Mouse (Mus musculus): ENCODE measurements at regions not wholly inside any gene's neighbourhood (a gene's known extent, or its start where the extent isn't known, plus 50 kb on each side); places are given as distances from the start of the nearest gene placed in this dataset.

GRCm38 (mm10) chr10:122587541-122587940 lies 91.0 kb upstream of the Ppm1h start:
- Histone ChIP-seq H3K4me3 (ENCODE audit: insufficient read depth, low read length) (no peak overlapping the region), H3K27ac (ENCODE audit: insufficient read depth, low read length) (no peak overlapping the region), H3K4me1 (ENCODE audit: control insufficient read depth, insufficient read depth, low read length) (no peaks in the 10 kb centered on the region)
- no peak for TF ChIP-seq CTCF (IDR thresholded peaks at IDR 0.05; ENCODE audit: borderline replicate concordance, insufficient read depth, low read length)
- no peak for TF ChIP-seq POLR2A (IDR thresholded peaks at IDR 0.05; ENCODE audit: low read depth, low read length)

- Histone ChIP-seq H3K4me1 (ENCODE audit: control insufficient read depth, insufficient read depth, low read length) (no peaks in the 10 kb centered on the region), H3K4me3 (ENCODE audit: insufficient read depth, low read length) (no peak overlapping the region), H3K27ac (ENCODE audit: insufficient read depth, low read length) (no peak overlapping the region)
- TF ChIP-seq CTCF (IDR thresholded peaks at IDR 0.05; ENCODE audit: borderline replicate concordance, insufficient read depth, low read length) (no peak), POLR2A (IDR thresholded peaks at IDR 0.05; ENCODE audit: low read depth, low read length) (no peak)
These were observed 79.1 kb upstream of the Ppm1h start for GRCm38 (mm10) chr10:122599511-122599910.

- TF ChIP-seq CTCF (IDR thresholded peaks at IDR 0.05; ENCODE audit: borderline replicate concordance, insufficient read depth, low read length) (no peak), POLR2A (IDR thresholded peaks at IDR 0.05; ENCODE audit: low read depth, low read length) (no peak)
- Histone ChIP-seq H3K27ac (ENCODE audit: insufficient read depth, low read length) (no peak overlapping the region), H3K4me3 (ENCODE audit: insufficient read depth, low read length) (no peak overlapping the region), H3K4me1 (ENCODE audit: control insufficient read depth, insufficient read depth, low read length) (no peaks in the 10 kb centered on the region)
These were observed 76.2 kb upstream of the Ppm1h start for GRCm38 (mm10) chr10:122602394-122602793.

GRCm38 (mm10) chr10:122603960-122604359 lies 74.6 kb upstream of the Ppm1h start:
- no peak for TF ChIP-seq POLR2A (IDR thresholded peaks at IDR 0.05; ENCODE audit: low read depth, low read length)
- no peak for TF ChIP-seq CTCF (IDR thresholded peaks at IDR 0.05; ENCODE audit: borderline replicate concordance, insufficient read depth, low read length)
- Histone ChIP-seq H3K4me1 (ENCODE audit: control insufficient read depth, insufficient read depth, low read length) (no peaks in the 10 kb centered on the region), H3K27ac (ENCODE audit: insufficient read depth, low read length) (no peak overlapping the region)

GRCm38 (mm10) chr10:122613281-122613680 lies 65.3 kb upstream of the Ppm1h start:
- Histone ChIP-seq H3K4me3 (ENCODE audit: insufficient read depth, low read length) (no peak overlapping the region), H3K27ac (ENCODE audit: insufficient read depth, low read length) (no peak overlapping the region), H3K4me1 (ENCODE audit: control insufficient read depth, insufficient read depth, low read length) (no peaks in the 10 kb centered on the region)
- TF ChIP-seq CTCF (IDR thresholded peaks at IDR 0.05; ENCODE audit: borderline replicate concordance, insufficient read depth, low read length) (no peak), POLR2A (IDR thresholded peaks at IDR 0.05; ENCODE audit: low read depth, low read length) (no peak)

More at GRCm38 (mm10) chr10:122603960-122604359, 74.6 kb upstream of the Ppm1h start:
- no peak overlapping the region for H3K4me3 ChIP-seq (ENCODE audit: insufficient read depth, low read length)

GRCm38 (mm10) chr10:122613891-122614290 lies 64.7 kb upstream of the Ppm1h start:
- no peak overlapping the region for H3K27ac ChIP-seq (ENCODE audit: insufficient read depth, low read length)
- no peak for TF ChIP-seq POLR2A (IDR thresholded peaks at IDR 0.05; ENCODE audit: low read depth, low read length)
- TF ChIP-seq CTCF (IDR thresholded peaks at IDR 0.05; ENCODE audit: borderline replicate concordance, insufficient read depth, low read length): no peak
- H3K4me3 ChIP-seq (ENCODE audit: insufficient read depth, low read length): no peak overlapping the region
- H3K4me1 ChIP-seq (ENCODE audit: control insufficient read depth, insufficient read depth, low read length): no peaks in the 10 kb centered on the region

GRCm38 (mm10) chr10:122614720-122615119 lies 63.8 kb upstream of the Ppm1h start:
- no peak for TF ChIP-seq POLR2A (IDR thresholded peaks at IDR 0.05; ENCODE audit: low read depth, low read length)
- no peak for TF ChIP-seq CTCF (IDR thresholded peaks at IDR 0.05; ENCODE audit: borderline replicate concordance, insufficient read depth, low read length)
- H3K4me3 ChIP-seq (ENCODE audit: insufficient read depth, low read length): no peak overlapping the region
- no peak overlapping the region for H3K27ac ChIP-seq (ENCODE audit: insufficient read depth, low read length)

GRCm38 (mm10) chr10:122615658-122616057 lies 62.9 kb upstream of the Ppm1h start:
- H3K4me3 ChIP-seq (ENCODE audit: insufficient read depth, low read length): no peak overlapping the region
- H3K4me1 ChIP-seq (ENCODE audit: control insufficient read depth, insufficient read depth, low read length): no peaks in the 10 kb centered on the region
- TF ChIP-seq CTCF (IDR thresholded peaks at IDR 0.05; ENCODE audit: borderline replicate concordance, insufficient read depth, low read length): no peak
- TF ChIP-seq POLR2A (IDR thresholded peaks at IDR 0.05; ENCODE audit: low read depth, low read length): no peak
- no peak overlapping the region for H3K27ac ChIP-seq (ENCODE audit: insufficient read depth, low read length)

More at GRCm38 (mm10) chr10:122614720-122615119, 63.8 kb upstream of the Ppm1h start:
- no peaks in the 10 kb centered on the region for H3K4me1 ChIP-seq (ENCODE audit: control insufficient read depth, insufficient read depth, low read length)

- TF ChIP-seq POLR2A (IDR thresholded peaks at IDR 0.05; ENCODE audit: low read depth, low read length): no peak
- no peak for TF ChIP-seq CTCF (IDR thresholded peaks at IDR 0.05; ENCODE audit: borderline replicate concordance, insufficient read depth, low read length)
- H3K27ac ChIP-seq (ENCODE audit: insufficient read depth, low read length): no peak overlapping the region
- no peaks in the 10 kb centered on the region for H3K4me1 ChIP-seq (ENCODE audit: control insufficient read depth, insufficient read depth, low read length)
- H3K4me3 ChIP-seq (ENCODE audit: insufficient read depth, low read length): no peak overlapping the region
These were observed 62.2 kb upstream of the Ppm1h start for GRCm38 (mm10) chr10:122616385-122616784.

- H3K4me3 ChIP-seq (ENCODE audit: insufficient read depth, low read length): no peak overlapping the region
- H3K27ac ChIP-seq (ENCODE audit: insufficient read depth, low read length): no peak overlapping the region
- TF ChIP-seq CTCF (IDR thresholded peaks at IDR 0.05; ENCODE audit: borderline replicate concordance, insufficient read depth, low read length) (no peak), POLR2A (IDR thresholded peaks at IDR 0.05; ENCODE audit: low read depth, low read length) (no peak)
- no peaks in the 10 kb centered on the region for H3K4me1 ChIP-seq (ENCODE audit: control insufficient read depth, insufficient read depth, low read length)
These were observed 59.7 kb upstream of the Ppm1h start for GRCm38 (mm10) chr10:122618854-122619253.
